Mouse (Mus musculus) heart, adult 2 months (tissue): ENCODE data around the gene Aacs. TPM values are rescaled to one million over a fixed set of nuclear protein-coding genes. Genes with fewer than 3 reads are reported as not detected.

Experiments
- DNase-seq, 2 experiments: peaks; one replicate each; pipeline ENCODE4 v3.0.0; 2021
- H3K27ac ChIP-seq: fragments of 200-600 bp; 2 replicates; pipeline ENCODE4 v1.8.1; 2022
- H3K27me3 ChIP-seq: fragments of 200-500 bp; 2 replicates; pipeline ENCODE4 v1.6.1; 2012; ENCODE audit warnings: mild to moderate bottlenecking, low read length, inconsistent platforms, mixed read lengths; ENCODE audit not compliant: control insufficient read depth, insufficient read depth
- H3K36me3 ChIP-seq: fragments of 200-500 bp; 2 replicates; pipeline ENCODE4 v1.6.1; 2012; ENCODE audit warnings: low read length, inconsistent platforms; ENCODE audit not compliant: control insufficient read depth, insufficient read depth
- H3K4me1 ChIP-seq: fragments of 200-500 bp; 2 replicates; pipeline ENCODE4 v1.6.1; 2011; ENCODE audit warnings: low read length; ENCODE audit not compliant: control insufficient read depth, insufficient read depth
- H3K4me3 ChIP-seq: fragments of 200-600 bp; 2 replicates; pipeline ENCODE4 v1.8.1; 2022
- H3K79me2 ChIP-seq: fragments of 200-500 bp; replicated peaks from 2 replicates; pipeline ENCODE4 v1.6.1; 2012; ENCODE audit warnings: mild to moderate bottlenecking, inconsistent platforms, low read length, moderate library complexity, mixed read lengths; ENCODE audit not compliant: control insufficient read depth, insufficient read depth
- H3K9ac ChIP-seq: fragments of 200-500 bp; 2 replicates; pipeline ENCODE4 v1.6.1; 2012; ENCODE audit warnings: low read depth, mild to moderate bottlenecking, control low read depth, inconsistent platforms, low read length, mixed read lengths
- CTCF ChIP-seq: fragments of 200-600 bp; IDR thresholded peaks from 2 replicates; pipeline ENCODE4 v1.8.1; 2022; ENCODE audit warnings: antibody characterized with exemption, mild to moderate bottlenecking, moderate library complexity
- EP300 ChIP-seq: fragments of 200-500 bp; IDR thresholded peaks from 2 replicates; pipeline ENCODE4 v1.6.1; 2011; ENCODE audit warnings: low read depth, low read length, control low read depth; ENCODE audit not compliant: insufficient read depth
- POLR2A ChIP-seq: fragments of 200-500 bp; IDR thresholded peaks from 2 replicates; pipeline ENCODE4 v1.6.1; 2011; ENCODE audit warnings: mild to moderate bottlenecking, low read depth, low read length, control low read depth; ENCODE audit not compliant: insufficient read depth
- whole genome bisulfite sequencing: fragments of 180-500 bp; shearing (Covaris S2); methylation state at CpG from one replicate; pipeline ENCODE4 v1.1.7; 2018; 5-methylcytosine and 5-hydroxymethylcytosine counted together
- intact Hi-C: fragments of 180-260 bp; cut with DNase I; formaldehyde crosslinking; loops from one replicate; pipeline ENCODE4 v1.15.1; 2025
- polyA plus RNA-seq: library from polyadenylated mRNA; depleted of rRNA; stranded (reverse); fragments of >200 nt; gene quantifications from 2 replicates; pipeline ENCODE4 v1.2.3, GENCODE M21; 2012
- total RNA-seq, 2 experiments: library from RNA; stranded (reverse); gene quantifications; 2 replicates each; pipeline ENCODE4 v1.2.3; 2021

The Aacs gene
- total and polyA plus RNA-seq, 3 experiments: 3.3 to 17.7 (median 3.9) TPM

DNA sequence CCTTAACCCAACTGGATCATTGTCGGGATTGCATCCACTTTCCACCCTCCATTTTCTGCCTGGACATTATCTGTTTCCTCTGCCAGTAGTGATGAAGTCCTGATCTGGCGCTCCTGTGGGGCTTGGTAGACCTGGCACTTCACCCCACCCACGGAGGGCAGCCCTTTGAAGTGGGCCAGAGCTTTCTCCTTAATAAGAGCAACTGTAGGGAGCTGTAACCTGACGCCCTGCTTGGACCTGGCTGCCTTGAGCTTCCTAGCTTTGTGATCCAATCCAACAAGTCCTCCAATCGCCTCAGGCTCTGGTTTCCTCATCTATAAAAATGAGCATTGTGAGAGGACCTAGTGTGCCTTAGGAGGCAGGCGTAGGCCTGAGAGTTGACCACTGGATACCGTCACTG lies 1.9 kb downstream of the Aacs start:
- intact Hi-C loops: loop anchor here (5.0 to 10.0 kb wide), 2 partner anchors 45 to 613 kb away; partner anchors contain the start of genes Ccdc92, Dhx37 and Zfp664
- Histone ChIP-seq H3K27me3 (no peaks in the 10 kb centered on the region), H3K9ac (no peak overlapping the region), H3K36me3 (no peaks in the 10 kb centered on the region), H3K4me1 (no peaks in the 10 kb centered on the region; the same call in 1 of the 2 replicates), H3K4me3 (no peak overlapping the region), H3K79me2 (no peaks in the 10 kb centered on the region), H3K27ac (no peak overlapping the region)
- 83% methylated on average over 7 of the region's 7 CpGs for WGBS
- no peak for TF ChIP-seq CTCF
- no peak for TF ChIP-seq POLR2A
- no peak for TF ChIP-seq EP300
- DNase-seq: no peak

- no peak for DNase-seq
- 88% methylated on average over 7 of the region's 7 CpGs for WGBS
- Histone ChIP-seq H3K9ac (no peak overlapping the region), H3K4me3 (no peak overlapping the region), H3K36me3 (no peaks in the 10 kb centered on the region), H3K79me2 (no peaks in the 10 kb centered on the region), H3K4me1 (no peaks in the 10 kb centered on the region; the same call in 1 of the 2 replicates), H3K27ac (no peak overlapping the region), H3K27me3 (no peaks in the 10 kb centered on the region)
- TF ChIP-seq EP300 (no peak), POLR2A (no peak), CTCF (no peak)
- intact Hi-C loops: loop anchor here (5.0 to 10.0 kb wide), 2 partner anchors 46 to 613 kb away; partner anchors contain the start of genes Ccdc92, Dhx37 and Zfp664
Measured at GRCm38 (mm10) chr5:125478037-125478436, 2.4 kb downstream of the Aacs start.

DNA sequence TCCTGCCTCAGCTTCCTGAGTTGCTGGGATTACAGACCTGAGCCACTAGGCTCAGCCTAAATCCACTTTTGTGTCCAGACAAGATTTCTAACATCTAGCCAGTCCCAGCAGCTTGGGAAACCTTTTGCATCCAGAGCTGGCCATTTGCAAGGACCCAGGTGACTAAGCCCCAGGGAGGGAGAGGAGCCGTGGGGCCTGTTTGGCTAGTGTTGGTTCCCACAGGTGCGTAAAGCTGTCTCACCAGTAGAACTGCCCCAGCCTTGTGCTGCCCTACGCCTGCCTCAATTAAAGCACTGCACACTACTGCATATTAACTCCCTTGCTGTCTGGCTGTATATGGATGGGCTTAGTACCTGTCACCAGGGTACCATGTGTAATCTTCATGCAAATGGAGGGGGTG lies 3.8 kb downstream of the Aacs start:
- H3K4me3 ChIP-seq: no peak overlapping the region
- no peak overlapping the region for H3K27ac ChIP-seq
- H3K27me3 ChIP-seq: no peaks in the 10 kb centered on the region
- intact Hi-C loops: loop anchor here (5.0 to 10.0 kb wide), 2 partner anchors 47 to 615 kb away; partner anchors contain the start of genes Ccdc92, Dhx37 and Zfp664
- DNase-seq: no peak
- no peak for TF ChIP-seq POLR2A
- TF ChIP-seq CTCF: no peak
- TF ChIP-seq EP300: no peak
- no peaks in the 10 kb centered on the region for H3K36me3 ChIP-seq
- 95% methylated on average over 3 of the region's 3 CpGs for WGBS
- H3K9ac ChIP-seq: no peak overlapping the region
- H3K4me1 ChIP-seq: no peaks in the 10 kb centered on the region; the same call in 1 of the 2 replicates
- H3K79me2 ChIP-seq: no peaks in the 10 kb centered on the region

- Histone ChIP-seq H3K9ac (no peak overlapping the region), H3K27ac (no peak overlapping the region), H3K4me3 (no peak overlapping the region), H3K36me3 (no peaks in the 10 kb centered on the region), H3K79me2 (no peaks in the 10 kb centered on the region), H3K27me3 (no peaks in the 10 kb centered on the region), H3K4me1 (peaks cover 2% of the 10 kb centered on the region)
- intact Hi-C loops: no loop called here
- no peak for DNase-seq
- 83% methylated on average over 11 of the region's 11 CpGs for WGBS
- TF ChIP-seq EP300: no peak
- no peak for TF ChIP-seq POLR2A
- TF ChIP-seq CTCF: no peak
Measured at GRCm38 (mm10) chr5:125480434-125481231, 5.0 kb downstream of the Aacs start.

GRCm38 (mm10) chr5:125482474-125482873 lies 6.9 kb downstream of the Aacs start:
- Histone ChIP-seq H3K4me3 (no peak overlapping the region), H3K27me3 (no peaks in the 10 kb centered on the region), H3K9ac (no peak overlapping the region), H3K79me2 (no peaks in the 10 kb centered on the region), H3K27ac (no peak overlapping the region), H3K4me1 (peaks cover 2% of the 10 kb centered on the region), H3K36me3 (no peaks in the 10 kb centered on the region)
- no peak for DNase-seq
- intact Hi-C loops: no loop called here
- 87% methylated on average over 7 of the region's 7 CpGs for WGBS
- no peak for TF ChIP-seq CTCF
- TF ChIP-seq POLR2A: no peak
- no peak for TF ChIP-seq EP300
